Mouse (Mus musculus): ENCODE results near the gene Gfi1.

Gfi1 gene

GRCm38 (mm10) chr5:107731408-107731807, 5.6 kb upstream of the Gfi1 start:
- no peaks in the 10 kb centered on the region for H3K36me3 ChIP-seq (ENCODE audit: control insufficient read depth, insufficient read depth, low read length, poor library complexity, severe bottlenecking)
- no peak for DNase-seq (ENCODE audit: low read depth, low spot score)
- H3K27me3 ChIP-seq (ENCODE audit: control insufficient read depth, insufficient read depth, low read length, poor library complexity, severe bottlenecking) = no peaks in the 10 kb centered on the region; the same call in 1 of the 2 replicates

DNA sequence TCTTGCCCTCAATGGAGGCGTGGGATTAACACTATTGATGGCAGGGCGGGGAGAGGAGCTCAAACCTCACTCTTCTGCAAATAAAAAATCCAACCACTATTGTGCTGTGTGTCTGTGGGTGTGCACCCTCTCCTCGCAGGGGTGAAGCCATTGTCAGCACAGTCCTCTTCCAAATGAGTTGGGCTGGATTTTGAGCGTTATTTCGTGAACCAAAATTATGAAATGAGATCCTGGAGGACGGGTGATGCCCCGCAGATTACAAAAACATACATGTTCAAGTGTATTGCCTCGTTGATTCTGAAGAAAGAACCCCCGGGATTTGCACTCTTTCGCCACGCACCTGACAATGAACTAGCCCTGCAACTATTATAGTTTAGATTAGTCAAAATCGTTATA, 1.2 kb upstream of the Gfi1 start:
- no peak for DNase-seq (ENCODE audit: low read depth, low spot score)
- Histone ChIP-seq H3K36me3 (ENCODE audit: control insufficient read depth, insufficient read depth, low read length, poor library complexity, severe bottlenecking) (no peaks in the 10 kb centered on the region), H3K27me3 (ENCODE audit: control insufficient read depth, insufficient read depth, low read length, poor library complexity, severe bottlenecking) (no peaks in the 10 kb centered on the region; the same call in 1 of the 2 replicates)

DNA sequence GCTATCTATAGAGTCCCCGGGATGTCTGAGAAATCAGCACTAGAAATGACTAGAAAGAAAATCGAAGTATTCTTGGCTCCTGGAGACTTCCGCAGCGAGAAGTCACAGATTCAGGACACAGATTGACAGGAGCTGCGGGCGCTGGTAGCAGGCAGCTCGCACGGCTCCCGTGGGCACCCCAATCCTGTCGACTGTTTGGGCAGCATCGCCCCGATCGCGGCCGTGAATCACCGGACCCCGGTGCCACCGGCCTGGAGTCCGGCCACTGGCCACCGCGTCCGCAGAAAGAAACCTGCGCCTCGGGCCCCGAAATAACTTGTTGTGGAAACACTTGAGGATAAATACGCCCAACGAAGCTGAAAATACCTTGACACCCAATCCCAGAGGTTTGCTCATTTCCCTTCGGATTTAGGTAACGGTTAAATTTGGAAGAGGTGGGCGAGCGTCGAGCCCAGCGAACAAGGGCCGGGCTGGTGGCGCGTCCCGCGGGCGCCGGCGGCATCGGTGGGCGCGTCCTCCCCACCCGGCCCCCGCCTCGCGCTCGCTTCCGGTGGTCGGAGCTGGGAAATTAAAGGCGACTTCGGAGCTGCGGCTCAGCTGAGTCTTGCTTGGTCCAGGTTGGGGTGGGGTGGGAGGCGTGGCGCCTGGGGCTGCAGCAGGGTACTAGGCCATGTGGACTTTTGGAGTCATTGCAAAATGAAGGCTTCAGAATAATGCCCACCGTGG, 608 bp upstream of the Gfi1 start:
- Histone ChIP-seq H3K27me3 (ENCODE audit: control insufficient read depth, insufficient read depth, low read length, poor library complexity, severe bottlenecking) (no peaks in the 10 kb centered on the region; the same call in 1 of the 2 replicates), H3K36me3 (ENCODE audit: control insufficient read depth, insufficient read depth, low read length, poor library complexity, severe bottlenecking) (no peaks in the 10 kb centered on the region)
- peak; percentile 32 for DNase-seq (ENCODE audit: low read depth, low spot score)

GRCm38 (mm10) chr5:107724661-107725434, 988 bp downstream of the Gfi1 start:
- H3K36me3 ChIP-seq (ENCODE audit: control insufficient read depth, insufficient read depth, low read length, poor library complexity, severe bottlenecking) = no peaks in the 10 kb centered on the region
- no peaks in the 10 kb centered on the region; the same call in 1 of the 2 replicates for H3K27me3 ChIP-seq (ENCODE audit: control insufficient read depth, insufficient read depth, low read length, poor library complexity, severe bottlenecking)
- DNase-seq (ENCODE audit: low read depth, low spot score) = peak; percentile 54

- no peaks in the 10 kb centered on the region; the same call in 1 of the 2 replicates for H3K27me3 ChIP-seq (ENCODE audit: control insufficient read depth, insufficient read depth, low read length, poor library complexity, severe bottlenecking)
- peak; percentile 58 for DNase-seq (ENCODE audit: low read depth, low spot score)
- no peaks in the 10 kb centered on the region for H3K36me3 ChIP-seq (ENCODE audit: control insufficient read depth, insufficient read depth, low read length, poor library complexity, severe bottlenecking)
Observed at GRCm38 (mm10) chr5:107723541-107724511, 2.0 kb downstream of the Gfi1 start.

- no peaks in the 10 kb centered on the region; the same call in 1 of the 2 replicates for H3K27me3 ChIP-seq (ENCODE audit: control insufficient read depth, insufficient read depth, low read length, poor library complexity, severe bottlenecking)
- peak; percentile 46 for DNase-seq (ENCODE audit: low read depth, low spot score)
- H3K36me3 ChIP-seq (ENCODE audit: control insufficient read depth, insufficient read depth, low read length, poor library complexity, severe bottlenecking) = no peaks in the 10 kb centered on the region
Observed at GRCm38 (mm10) chr5:107722661-107723532, 2.9 kb downstream of the Gfi1 start.

GRCm38 (mm10) chr5:107721638-107722011, 4.2 kb downstream of the Gfi1 start:
- Histone ChIP-seq H3K36me3 (ENCODE audit: control insufficient read depth, insufficient read depth, low read length, poor library complexity, severe bottlenecking) (no peaks in the 10 kb centered on the region), H3K27me3 (ENCODE audit: control insufficient read depth, insufficient read depth, low read length, poor library complexity, severe bottlenecking) (no peaks in the 10 kb centered on the region; the same call in 1 of the 2 replicates)
- DNase-seq (ENCODE audit: low read depth, low spot score) = no peak

DNA sequence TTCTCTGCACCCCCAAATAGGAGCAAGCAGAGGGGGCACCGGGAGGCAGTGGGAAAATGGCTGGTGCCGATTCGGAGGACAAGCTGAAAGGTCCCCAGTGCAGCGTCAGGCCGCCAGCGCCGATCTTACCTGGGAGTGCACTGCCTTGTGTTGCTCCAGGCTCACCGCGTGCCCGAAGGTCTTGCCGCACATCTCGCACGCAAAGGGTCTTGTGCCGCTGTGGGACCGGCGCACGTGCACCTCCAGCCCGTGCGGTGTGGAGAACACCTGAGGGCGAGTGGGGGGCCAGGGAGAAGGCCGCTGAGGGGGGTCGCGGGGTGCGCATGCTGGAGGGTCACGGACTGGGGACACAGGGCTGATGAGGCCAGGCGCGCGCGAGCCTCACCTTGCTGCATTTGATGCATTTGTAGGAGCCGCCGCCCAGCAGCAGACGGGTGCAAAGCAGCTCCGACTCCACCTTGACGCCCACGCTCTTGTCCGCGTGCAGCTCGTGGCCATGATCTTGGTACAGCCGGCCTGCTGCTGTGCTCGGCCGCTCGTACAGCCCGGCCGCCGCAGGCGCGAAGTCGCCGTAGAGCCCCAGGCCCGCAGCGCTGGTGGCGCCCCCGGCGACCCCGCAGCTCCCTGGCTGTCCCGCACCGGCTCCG, 4.7 kb downstream of the Gfi1 start:
- H3K36me3 ChIP-seq (ENCODE audit: control insufficient read depth, insufficient read depth, low read length, poor library complexity, severe bottlenecking) = no peaks in the 10 kb centered on the region
- H3K27me3 ChIP-seq (ENCODE audit: control insufficient read depth, insufficient read depth, low read length, poor library complexity, severe bottlenecking) = no peaks in the 10 kb centered on the region; the same call in 1 of the 2 replicates
- DNase-seq (ENCODE audit: low read depth, low spot score) = no peak

DNA sequence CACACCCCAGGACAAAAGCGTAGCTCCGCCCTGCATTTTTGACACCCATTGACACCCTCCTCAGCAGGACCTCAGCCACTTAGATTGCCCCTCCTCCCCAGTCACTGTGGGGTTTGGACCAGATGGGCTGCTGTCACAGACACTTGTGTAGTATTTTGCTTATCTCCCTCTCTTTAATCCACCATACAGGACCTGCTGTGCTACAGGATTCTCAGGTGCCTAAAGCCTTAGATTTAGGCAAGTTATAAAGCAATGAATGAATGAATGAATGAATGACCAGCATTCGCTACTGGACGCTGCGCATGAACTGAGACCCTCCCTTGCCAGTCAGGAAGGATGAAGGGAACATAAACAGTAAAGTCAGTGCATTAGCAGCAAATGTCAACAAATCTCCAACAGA, 5.3 kb downstream of the Gfi1 start:
- H3K36me3 ChIP-seq (ENCODE audit: control insufficient read depth, insufficient read depth, low read length, poor library complexity, severe bottlenecking) = no peaks in the 10 kb centered on the region
- DNase-seq (ENCODE audit: low read depth, low spot score) = no peak
- H3K27me3 ChIP-seq (ENCODE audit: control insufficient read depth, insufficient read depth, low read length, poor library complexity, severe bottlenecking) = no peaks in the 10 kb centered on the region

DNA sequence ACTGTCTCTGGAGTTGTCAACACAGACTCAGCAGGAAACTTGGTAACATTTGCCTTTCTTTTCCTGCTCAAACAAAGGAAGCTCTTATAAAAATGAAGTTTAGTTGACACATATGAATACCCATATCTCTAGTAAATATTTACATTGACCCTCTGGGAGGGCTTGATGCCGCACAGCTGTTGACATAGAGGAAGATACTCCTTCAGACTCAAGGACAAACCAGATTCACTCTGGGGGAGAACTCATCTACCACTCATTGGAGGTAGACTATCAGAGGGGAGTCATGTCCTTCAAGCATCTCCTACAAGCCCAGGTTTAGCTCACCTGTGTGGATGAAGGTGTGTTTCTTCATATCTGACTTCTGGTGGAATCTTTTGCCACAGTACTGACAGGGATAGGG, 6.0 kb downstream of the Gfi1 start:
- Histone ChIP-seq H3K27me3 (ENCODE audit: control insufficient read depth, insufficient read depth, low read length, poor library complexity, severe bottlenecking) (no peaks in the 10 kb centered on the region), H3K36me3 (ENCODE audit: control insufficient read depth, insufficient read depth, low read length, poor library complexity, severe bottlenecking) (no peaks in the 10 kb centered on the region)
- DNase-seq (ENCODE audit: low read depth, low spot score) = no peak

- DNase-seq (ENCODE audit: low read depth, low spot score) = no peak
- H3K36me3 ChIP-seq (ENCODE audit: control insufficient read depth, insufficient read depth, low read length, poor library complexity, severe bottlenecking) = no peaks in the 10 kb centered on the region
- no peaks in the 10 kb centered on the region for H3K27me3 ChIP-seq (ENCODE audit: control insufficient read depth, insufficient read depth, low read length, poor library complexity, severe bottlenecking)
Observed at GRCm38 (mm10) chr5:107719209-107719608, 6.6 kb downstream of the Gfi1 start.

DNA sequence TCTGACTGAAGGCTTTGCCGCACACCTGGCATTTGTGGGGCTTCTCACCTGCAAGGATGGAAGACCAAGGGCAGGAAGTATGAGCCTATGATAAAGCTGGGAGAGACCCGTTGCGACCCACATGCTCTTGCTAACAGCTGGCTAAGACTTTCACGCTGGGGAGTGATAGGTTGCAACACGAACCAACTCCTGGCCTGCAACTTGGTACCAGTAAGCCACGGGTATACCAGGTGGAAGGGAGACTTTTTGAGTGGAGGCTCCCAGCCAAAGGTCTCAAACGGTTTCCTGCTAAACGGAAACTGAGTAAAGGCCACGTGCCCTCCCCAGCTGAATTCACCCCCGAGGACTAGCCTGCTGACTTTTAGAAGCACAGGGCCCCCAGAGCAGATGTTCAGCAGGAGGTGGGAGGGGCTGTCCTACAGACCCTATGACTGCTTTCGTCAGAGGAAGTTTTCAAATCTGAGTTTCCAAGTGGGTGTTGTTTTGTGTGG, 7.9 kb downstream of the Gfi1 start:
- Histone ChIP-seq H3K27me3 (ENCODE audit: control insufficient read depth, insufficient read depth, low read length, poor library complexity, severe bottlenecking) (no peaks in the 10 kb centered on the region), H3K36me3 (ENCODE audit: control insufficient read depth, insufficient read depth, low read length, poor library complexity, severe bottlenecking) (no peaks in the 10 kb centered on the region)
- peak; percentile 88 for DNase-seq (ENCODE audit: low read depth, low spot score)

- no peak for DNase-seq (ENCODE audit: low read depth, low spot score)
- H3K36me3 ChIP-seq (ENCODE audit: control insufficient read depth, insufficient read depth, low read length, poor library complexity, severe bottlenecking) = no peaks in the 10 kb centered on the region
- H3K27me3 ChIP-seq (ENCODE audit: control insufficient read depth, insufficient read depth, low read length, poor library complexity, severe bottlenecking) = no peaks in the 10 kb centered on the region
Observed at GRCm38 (mm10) chr5:107711689-107712088, 14.1 kb downstream of the Gfi1 start.

Measured in splenic B cell, adult 2 months (primary cell).